Mouse (Mus musculus) limb, embryonic 14.5 days (tissue): ENCODE data around the gene Cyp4a14. TPM values are rescaled to one million over a fixed set of nuclear protein-coding genes. Genes with fewer than 3 reads are reported as not detected.
"Not testable (repeated sequence)": the region's sequence is repeated elsewhere in the genome, so short reads cannot be mapped to it uniquely, and the experiment has no call there.

ENCODE experiments used
- ATAC-seq: fragments of 200-750 bp; cut with Nextera tagmentation; 2 replicates; pipeline ENCODE4 v1.8.0; 2017; ENCODE audit warnings: low read depth, moderate number of reproducible peaks, moderate TSS enrichment; ENCODE audit not compliant: low FRiP score
- DNase-seq: peaks from one replicate; pipeline ENCODE4 v3.0.0-alpha.2; 2015; ENCODE audit warnings: low spot score
- H3K27ac ChIP-seq: fragments of 300-500 bp; sonication (generic); replicated peaks from 2 replicates; pipeline ENCODE4 v1.5.1; 2014; ENCODE audit warnings: low read depth, mild to moderate bottlenecking, low read length, moderate library complexity, mixed read lengths
- H3K27me3 ChIP-seq: fragments of 300-500 bp; sonication (generic); 2 replicates; pipeline ENCODE4 v1.6.1; 2014; ENCODE audit warnings: low read length, mixed read lengths; ENCODE audit not compliant: control insufficient read depth, insufficient read depth
- H3K36me3 ChIP-seq: fragments of 300-500 bp; sonication (generic); 2 replicates; pipeline ENCODE4 v1.6.1; 2014; ENCODE audit warnings: mild to moderate bottlenecking, low read length, moderate library complexity, mixed read lengths; ENCODE audit not compliant: control insufficient read depth, insufficient read depth
- H3K4me1 ChIP-seq: fragments of 300-500 bp; sonication (generic); 2 replicates; pipeline ENCODE4 v1.6.1; 2014; ENCODE audit warnings: antibody characterized with exemption, low read length, mixed read lengths; ENCODE audit not compliant: control insufficient read depth, insufficient read depth
- H3K4me2 ChIP-seq: fragments of 300-500 bp; sonication (generic); replicated peaks from 2 replicates; pipeline ENCODE4 v1.6.1; 2014; ENCODE audit warnings: low read depth, mild to moderate bottlenecking, low read length, moderate library complexity; ENCODE audit not compliant: severe bottlenecking
- H3K4me3 ChIP-seq: fragments of 300-500 bp; sonication (generic); replicated peaks from 2 replicates; pipeline ENCODE4 v1.5.1; 2014; ENCODE audit warnings: low read length
- H3K9ac ChIP-seq: fragments of 300-500 bp; sonication (generic); 2 replicates; pipeline ENCODE4 v1.6.1; 2014; ENCODE audit warnings: mild to moderate bottlenecking, low read depth, low read length, moderate library complexity; ENCODE audit not compliant: severe bottlenecking
- H3K9me3 ChIP-seq: fragments of 300-500 bp; sonication (generic); 2 replicates; pipeline ENCODE4 v1.6.1; 2016; ENCODE audit warnings: low read length; ENCODE audit not compliant: control insufficient read depth
- POLR2A ChIP-seq: fragments of 200-500 bp; IDR thresholded peaks from 2 replicates; pipeline ENCODE4 v1.8.0; 2012; ENCODE audit warnings: inconsistent platforms, mild to moderate bottlenecking, moderate library complexity, borderline replicate concordance; ENCODE audit not compliant: insufficient read depth, insufficient read length; ENCODE audit errors: extremely low read depth
- WGBS: fragments of 180-500 bp; shearing (Covaris S2); extraction: QIAGEN DNeasy Blood & Tissue Kit; methylation state at CpG from one replicate; pipeline ENCODE4 v1.1.7; 2014; 5-methylcytosine and 5-hydroxymethylcytosine counted together
- polyA plus RNA-seq, 2 experiments: library from polyadenylated mRNA; depleted of rRNA in 1 of 2; stranded (reverse) in 1 of 2; unstranded in 1 of 2; fragments of >200 nt; fragmentation: Nextera tagmentation in 1 of 2; extraction: Ambion mirVana in 1 of 2; gene quantifications; 2 replicates each; pipeline versions ENCODE4 v1.2.1 to v1.2.3; 2012 to 2014

Cyp4a14 gene
- not detected in 2 replicates for polyA plus RNA-seq (2012; rRNA removed)
- not detected in 2 replicates for polyA plus RNA-seq (2014; fragmentation: Nextera tagmentation; extraction: Ambion mirVana)

- no peaks in the 10 kb centered on the region for H3K4me1 ChIP-seq
- no peaks in the 10 kb centered on the region for H3K27me3 ChIP-seq
- no peak within 1 kb of the TSS for H3K9ac ChIP-seq
- H3K9me3 ChIP-seq = no peaks in the 10 kb centered on the region
- TF ChIP-seq POLR2A = no peak
- H3K4me2 ChIP-seq = no peak within 1 kb of the TSS
- no peak within 1 kb of the TSS for H3K4me3 ChIP-seq
- H3K36me3 ChIP-seq = no peaks in the 10 kb centered on the region
- ATAC-seq (no peak), DNase-seq (no peak)
- WGBS = 79% methylated on average over 1 of the region's 1 CpGs
- no peak within 1 kb of the TSS for H3K27ac ChIP-seq
Measured at GRCm38 (mm10) chr4:115496001-115496400, at the start of gene Cyp4a14. Cyp4a14 (minus strand) TSS chr4:115496142.

- TF ChIP-seq POLR2A = no peak
- 47% methylated on average over 1 of the region's 1 CpGs for WGBS
- no peaks in the 10 kb centered on the region for H3K27me3 ChIP-seq
- ATAC-seq (no peak), DNase-seq (no peak)
- no peak overlapping the region for H3K9ac ChIP-seq
- no peaks in the 10 kb centered on the region for H3K36me3 ChIP-seq
- no peaks in the 10 kb centered on the region for H3K9me3 ChIP-seq
- H3K4me1 ChIP-seq = no peaks in the 10 kb centered on the region
- no peak overlapping the region for H3K4me3 ChIP-seq
- H3K4me2 ChIP-seq = no peak overlapping the region
- no peak overlapping the region for H3K27ac ChIP-seq
Measured at GRCm38 (mm10) chr4:115545101-115545500, 49.2 kb upstream of the Cyp4a14 start.

GRCm38 (mm10) chr4:115521766-115522165, 25.8 kb upstream of the Cyp4a14 start:
- H3K9ac ChIP-seq = no peak overlapping the region
- H3K36me3 ChIP-seq = no peaks in the 10 kb centered on the region
- H3K4me3 ChIP-seq = no peak overlapping the region
- no peak for DNase-seq
- TF ChIP-seq POLR2A = no peak
- H3K27me3 ChIP-seq = no peaks in the 10 kb centered on the region
- no peaks in the 10 kb centered on the region for H3K4me1 ChIP-seq
- H3K27ac ChIP-seq = no peak overlapping the region
- H3K4me2 ChIP-seq = no peak overlapping the region
- no peak for ATAC-seq
- 100% methylated on average over 2 of the region's 2 CpGs for WGBS
- H3K9me3 ChIP-seq = no peaks in the 10 kb centered on the region

- Histone ChIP-seq H3K36me3 (no peaks in the 10 kb centered on the region), H3K9me3 (no peaks in the 10 kb centered on the region), H3K9ac (no peak overlapping the region), H3K4me2 (no peak overlapping the region), H3K27ac (no peak overlapping the region), H3K4me3 (no peak overlapping the region), H3K27me3 (no peaks in the 10 kb centered on the region), H3K4me1 (no peaks in the 10 kb centered on the region)
- WGBS = 78% methylated on average over 4 of the region's 4 CpGs
- no peak for TF ChIP-seq POLR2A
- DNase-seq = no peak
- ATAC-seq = no peak
Measured at GRCm38 (mm10) chr4:115519444-115519843, 23.5 kb upstream of the Cyp4a14 start.

GRCm38 (mm10) chr4:115518000-115518399, 22.1 kb upstream of the Cyp4a14 start, which contains the start of gene Cyp4a10:
Cyp4a10 (plus strand) TSS chr4:115518264.
- 82% methylated on average over 5 of the region's 5 CpGs for WGBS
- H3K27ac ChIP-seq, H3K9me3 ChIP-seq, DNase-seq, H3K4me2 ChIP-seq, H3K27me3 ChIP-seq, H3K4me3 ChIP-seq, H3K4me1 ChIP-seq, H3K36me3 ChIP-seq, ATAC-seq, H3K9ac ChIP-seq: not testable (repeated sequence)

GRCm38 (mm10) chr4:115513964-115514363, 18.0 kb upstream of the Cyp4a14 start:
- not testable (repeated sequence) for DNase-seq, H3K36me3 ChIP-seq, ATAC-seq, H3K4me2 ChIP-seq, H3K27ac ChIP-seq, H3K27me3 ChIP-seq, H3K9ac ChIP-seq, H3K4me1 ChIP-seq, H3K9me3 ChIP-seq, H3K4me3 ChIP-seq
